Mouse (Mus musculus) lung, adult 2 months (tissue): Measurements from ENCODE around the gene Mical3. TPM values are rescaled to one million over a fixed set of nuclear protein-coding genes. Genes with fewer than 3 reads are reported as not detected.
A peak's percentile ranks its signal among the peaks of the same experiment; 100 is the strongest.

Source experiments
- DNase-seq: peaks from one replicate; pipeline ENCODE4 v3.0.0; 2022
- H3K4me1 ChIP-seq: fragments of 200-500 bp; 2 replicates; pipeline ENCODE4 v1.6.1; 2011; ENCODE audit warnings: low read length; ENCODE audit not compliant: control insufficient read depth, insufficient read depth
- H3K4me3 ChIP-seq: fragments of 200-500 bp; replicated peaks from 2 replicates; pipeline ENCODE3; 2011; ENCODE audit warnings: low read depth, mild to moderate bottlenecking, control low read depth, low read length; ENCODE audit errors: extremely low read depth
- CTCF ChIP-seq: fragments of 200-500 bp; IDR thresholded peaks from 2 replicates; pipeline ENCODE4 v1.5.1; 2011; ENCODE audit warnings: mild to moderate bottlenecking, low read length, control low read depth; ENCODE audit not compliant: insufficient read depth
- POLR2A ChIP-seq: fragments of 200-500 bp; IDR thresholded peaks from 2 replicates; pipeline ENCODE4 v1.6.1; 2011; ENCODE audit warnings: low read depth, mild to moderate bottlenecking, control low read depth, low read length, borderline replicate concordance; ENCODE audit errors: extremely low read depth
- WGBS: fragments of 180-500 bp; shearing (Covaris S2); methylation state at CpG from one replicate; pipeline ENCODE4 v1.1.7; 2018; 5-methylcytosine and 5-hydroxymethylcytosine counted together
- polyA plus RNA-seq: library from polyadenylated mRNA; depleted of rRNA; stranded (reverse); fragments of >200 nt; gene quantifications from 2 replicates; pipeline ENCODE4 v1.2.3, GENCODE M21; 2012

The Mical3 gene
- polyA plus RNA-seq, 1 experiment = 24.3 TPM

DNA sequence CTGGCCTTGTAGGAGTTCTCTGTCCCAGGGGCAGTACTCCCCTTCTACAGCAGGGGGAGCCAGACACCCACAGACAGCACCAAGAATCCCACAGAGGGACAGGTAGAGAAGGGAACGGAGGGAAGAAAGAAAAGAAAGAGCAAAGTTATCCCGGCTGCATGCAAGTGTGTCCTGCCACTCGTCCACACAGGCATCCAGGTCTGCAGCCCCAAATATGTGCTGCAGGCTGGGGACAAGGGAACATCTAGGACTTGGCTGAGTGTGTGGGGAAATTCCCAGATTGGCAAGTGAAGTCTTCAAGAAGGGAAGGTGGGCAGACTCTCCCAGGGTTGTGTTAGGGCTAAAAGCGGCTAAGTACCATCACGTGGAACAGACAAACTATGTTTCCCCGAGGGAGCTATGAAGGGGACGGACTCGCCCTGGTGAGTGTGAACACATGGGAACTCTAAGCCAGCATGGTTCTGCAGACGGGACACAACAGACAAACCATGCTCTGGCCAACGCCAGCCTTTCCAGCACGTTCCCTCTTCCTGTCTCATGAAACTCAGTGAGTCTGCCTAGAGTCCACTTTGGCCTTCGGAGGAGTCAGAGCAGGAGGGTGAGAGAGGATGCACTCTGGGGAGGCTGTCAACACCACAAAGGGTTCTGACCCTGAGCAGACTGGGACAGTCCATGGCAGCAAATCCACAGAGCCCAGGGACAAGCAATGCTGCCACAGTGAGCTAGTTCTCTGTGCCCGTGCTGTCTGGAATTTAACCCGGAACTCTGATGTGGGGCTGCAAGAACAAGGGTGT, 158.8 kb downstream of the Mical3 start:
- Histone ChIP-seq H3K4me3 (no peak overlapping the region), H3K4me1 (no peaks in the 10 kb centered on the region; the same call in 1 of the 2 replicates)
- 43% methylated on average over 14 of the region's 14 CpGs for WGBS
- peak; percentile 84 for DNase-seq
- TF ChIP-seq CTCF (peak; percentile 97), POLR2A (no peak)

DNA sequence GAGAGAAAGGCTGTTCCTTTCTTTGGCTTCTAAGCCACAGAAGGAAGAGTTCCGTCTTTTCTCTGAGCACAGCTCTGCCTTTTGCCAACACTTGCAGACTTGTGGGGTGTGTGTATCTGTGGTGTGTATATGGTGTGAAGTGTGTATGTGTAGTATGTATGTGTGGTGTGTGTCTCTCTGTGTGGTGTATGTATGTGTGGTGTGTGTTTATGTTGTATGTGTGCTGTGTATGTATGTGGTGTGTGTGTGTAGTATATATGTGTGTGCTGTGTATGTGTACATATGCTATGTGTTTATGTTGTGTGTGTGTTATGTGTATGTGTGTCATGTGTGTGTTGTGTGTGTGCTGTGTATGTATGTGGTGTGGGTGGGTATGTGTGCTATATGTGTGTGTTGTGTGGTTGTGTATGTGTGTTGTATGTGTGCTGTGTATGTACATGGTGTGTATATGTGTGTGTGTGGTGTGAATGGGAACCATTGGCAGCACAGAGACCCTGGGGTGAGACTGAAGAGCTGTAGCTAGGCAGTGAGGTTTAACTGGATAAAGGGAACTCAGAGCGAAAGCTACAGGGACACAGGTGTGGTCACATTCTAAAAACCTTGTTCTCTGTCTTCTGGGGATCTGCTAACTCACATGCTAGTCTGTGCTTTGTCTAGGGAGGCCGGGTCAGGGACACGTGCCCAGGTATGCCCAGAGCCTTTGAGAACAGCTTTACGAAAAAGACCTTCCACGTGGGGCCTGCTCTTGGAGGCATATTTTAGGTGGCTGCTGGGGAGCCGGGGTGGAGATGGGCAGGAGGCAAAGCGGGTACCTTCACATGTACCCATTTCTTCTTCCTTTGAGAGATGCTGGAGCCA, 159.6 kb downstream of the Mical3 start:
- WGBS = 70% methylated on average over 8 of the region's 8 CpGs
- no peak for DNase-seq
- H3K4me3 ChIP-seq = no peak overlapping the region
- TF ChIP-seq POLR2A (no peak), CTCF (no peak)
- no peaks in the 10 kb centered on the region; the same call in 1 of the 2 replicates for H3K4me1 ChIP-seq

DNA sequence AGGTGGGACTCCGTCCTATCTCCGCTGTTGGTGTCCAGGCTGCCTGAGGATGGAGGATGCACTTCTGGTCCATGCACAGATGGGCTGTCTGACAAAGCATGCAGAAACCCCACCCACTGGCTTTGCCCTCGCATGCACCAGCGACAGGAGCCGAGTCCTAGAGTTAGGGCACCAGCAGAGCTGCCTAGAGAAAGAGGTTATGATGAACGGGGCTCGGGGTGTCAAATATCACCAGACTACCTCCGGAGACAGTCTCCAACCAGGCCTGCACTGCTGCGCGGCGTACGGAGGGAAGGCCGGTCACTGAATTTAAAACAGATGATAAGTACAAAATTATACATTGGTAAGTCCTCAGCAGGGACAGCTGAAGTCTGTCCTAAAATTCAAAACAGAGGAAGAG, 165.0 kb downstream of the Mical3 start:
- no peaks in the 10 kb centered on the region for H3K4me1 ChIP-seq
- no peak for TF ChIP-seq CTCF
- H3K4me3 ChIP-seq = no peak overlapping the region
- 75% methylated on average over 13 of the region's 13 CpGs for WGBS
- DNase-seq = no peak

DNA sequence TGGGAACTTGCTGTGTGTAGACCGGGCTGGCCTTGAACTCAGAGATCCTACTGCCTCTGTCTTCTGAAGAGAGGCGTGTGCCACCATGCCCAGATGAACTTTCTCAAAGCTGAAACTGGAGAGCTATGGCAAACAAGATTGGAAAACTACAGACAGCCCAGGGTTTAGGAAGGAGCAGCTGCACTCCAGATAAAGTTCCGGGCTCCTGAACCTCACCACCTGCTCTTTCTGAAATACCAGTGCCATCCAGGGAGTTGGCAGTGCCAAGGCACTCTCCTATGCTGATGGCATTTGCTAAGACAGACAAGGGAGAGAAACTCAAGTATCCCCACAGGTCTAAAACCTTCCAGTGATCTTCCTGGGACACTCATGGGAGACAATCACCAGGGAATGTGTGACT, 166.6 kb downstream of the Mical3 start:
- Histone ChIP-seq H3K4me1 (no peaks in the 10 kb centered on the region), H3K4me3 (no peak overlapping the region)
- WGBS = 94% methylated on average over 3 of the region's 3 CpGs
- TF ChIP-seq CTCF = no peak
- no peak for DNase-seq

DNA sequence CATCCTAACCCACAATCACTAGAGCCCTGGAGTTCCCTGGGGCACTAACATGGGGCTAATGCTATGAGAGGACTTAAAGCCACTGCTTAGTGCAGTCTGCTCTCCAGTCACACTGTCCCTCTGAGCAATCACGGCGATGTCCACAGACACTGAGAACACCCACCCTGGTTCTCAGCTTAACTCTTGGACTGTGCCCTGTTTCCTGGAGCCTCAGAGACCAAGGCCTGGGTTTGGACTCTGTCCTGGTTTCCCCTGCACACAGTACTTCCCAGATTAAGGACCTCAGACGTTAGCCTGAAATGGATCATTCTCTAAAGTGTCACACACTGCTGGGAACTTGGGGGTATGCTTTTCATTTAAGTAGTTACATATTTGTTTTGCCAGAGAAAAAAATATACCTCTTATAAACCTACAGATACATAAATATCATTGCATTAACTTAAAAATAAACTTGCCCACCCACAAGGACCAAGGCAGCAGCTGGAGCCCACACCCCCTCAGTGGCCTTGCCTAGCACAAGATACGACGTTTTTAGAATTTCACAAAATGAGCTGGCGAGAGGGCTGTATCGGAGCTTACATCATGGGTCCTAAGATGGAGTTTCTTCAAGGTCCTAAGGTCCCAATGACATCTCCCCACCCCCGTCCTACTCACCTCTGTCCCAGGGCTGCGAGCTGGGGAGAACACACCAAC, 170.3 kb downstream of the Mical3 start:
- TF ChIP-seq CTCF (no peak), POLR2A (no peak)
- Histone ChIP-seq H3K4me1 (no peaks in the 10 kb centered on the region), H3K4me3 (no peak overlapping the region)
- DNase-seq = no peak
- 87% methylated on average over 9 of the region's 9 CpGs for WGBS

DNA sequence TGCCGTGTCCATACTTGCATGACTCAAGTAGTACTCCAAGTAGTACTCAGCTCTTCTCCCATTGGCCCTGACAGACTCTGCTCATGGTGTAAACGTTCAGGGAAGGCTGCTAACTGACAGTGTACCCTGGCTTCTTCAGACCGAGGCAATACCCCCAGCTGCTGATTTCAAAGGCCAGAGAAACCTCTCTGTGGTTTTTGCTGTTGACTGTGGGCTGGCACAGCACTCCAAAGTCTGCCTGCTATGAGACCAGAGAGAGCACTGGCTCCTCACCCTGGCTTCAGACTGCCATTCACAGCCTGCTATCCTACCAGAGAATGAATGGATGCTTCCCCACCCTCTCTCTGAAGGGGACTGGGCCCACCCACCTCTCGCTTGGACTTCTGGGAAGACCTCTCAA, 173.5 kb downstream of the Mical3 start:
- no peaks in the 10 kb centered on the region for H3K4me1 ChIP-seq
- DNase-seq = no peak
- TF ChIP-seq POLR2A (no peak), CTCF (no peak)
- H3K4me3 ChIP-seq = no peak overlapping the region
- WGBS = 67% methylated on average over 4 of the region's 4 CpGs

DNA sequence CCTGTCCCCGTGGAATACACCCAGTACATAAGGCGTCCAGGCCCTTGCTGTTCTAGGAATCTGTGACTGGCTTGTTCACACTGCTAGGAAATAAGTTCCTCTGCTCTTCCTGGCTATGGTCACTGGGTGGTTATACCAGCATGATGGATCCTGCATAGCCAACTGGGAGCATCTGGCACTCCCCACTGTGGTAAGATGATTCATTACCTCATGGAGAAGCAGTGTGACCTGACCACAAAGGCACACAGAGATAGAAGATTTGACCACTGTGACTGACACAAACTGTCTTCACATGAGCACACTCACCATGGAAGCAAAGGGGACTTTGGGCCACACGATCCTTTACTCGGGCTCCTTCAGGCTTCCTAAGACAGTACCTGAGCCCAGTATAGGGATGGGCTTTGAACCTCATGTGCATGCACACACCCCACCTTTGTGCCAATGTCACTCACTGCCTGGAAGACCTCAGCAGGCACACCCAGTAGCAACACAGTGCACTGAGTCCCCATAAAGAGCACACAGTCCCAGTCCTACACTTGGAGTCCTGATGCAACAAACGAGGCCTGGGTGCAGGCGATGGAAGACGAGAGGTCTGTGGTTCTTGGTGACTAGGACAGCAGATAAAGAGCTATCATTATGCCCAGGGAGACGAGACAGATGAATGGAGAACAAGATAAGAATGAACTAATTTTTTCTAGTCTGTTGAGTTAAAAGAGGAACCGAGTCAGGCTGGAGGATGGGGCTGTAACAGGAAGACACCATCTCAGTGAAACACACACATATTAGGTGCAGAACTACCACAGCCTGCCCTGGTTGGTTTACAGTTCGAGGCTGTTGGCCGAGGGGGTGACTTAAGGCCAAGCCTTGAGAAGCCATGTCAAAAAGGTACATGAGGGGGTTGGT, 174.3 kb downstream of the Mical3 start:
- no peak for DNase-seq
- WGBS = 83% methylated on average over 11 of the region's 11 CpGs
- Histone ChIP-seq H3K4me1 (no peaks in the 10 kb centered on the region), H3K4me3 (no peak overlapping the region)
- TF ChIP-seq POLR2A = no peak

DNA sequence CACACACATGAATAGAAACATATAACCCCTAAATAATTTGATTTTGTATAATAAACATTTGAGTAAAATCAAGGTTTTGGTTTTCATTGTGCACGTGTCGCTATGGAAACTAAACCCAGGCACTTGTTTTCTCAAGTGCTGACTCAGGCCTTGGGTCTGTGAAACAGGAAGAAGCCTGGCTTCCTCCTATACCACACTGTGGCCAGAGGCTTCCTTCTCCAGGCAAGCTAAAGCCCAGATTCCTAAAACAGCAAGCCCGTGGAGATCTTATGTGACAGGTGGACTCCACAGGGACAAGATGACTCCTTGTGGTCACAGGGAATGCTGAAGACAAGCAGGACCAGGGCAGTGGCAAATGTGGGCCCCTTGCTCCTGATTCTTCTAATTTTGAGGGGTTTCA, 175.6 kb downstream of the Mical3 start:
- H3K4me3 ChIP-seq = no peak overlapping the region
- no peak for TF ChIP-seq POLR2A
- TF ChIP-seq CTCF = no peak
- 30% methylated on average over 3 of the region's 3 CpGs for WGBS
- DNase-seq = no peak
- no peaks in the 10 kb centered on the region for H3K4me1 ChIP-seq

DNA sequence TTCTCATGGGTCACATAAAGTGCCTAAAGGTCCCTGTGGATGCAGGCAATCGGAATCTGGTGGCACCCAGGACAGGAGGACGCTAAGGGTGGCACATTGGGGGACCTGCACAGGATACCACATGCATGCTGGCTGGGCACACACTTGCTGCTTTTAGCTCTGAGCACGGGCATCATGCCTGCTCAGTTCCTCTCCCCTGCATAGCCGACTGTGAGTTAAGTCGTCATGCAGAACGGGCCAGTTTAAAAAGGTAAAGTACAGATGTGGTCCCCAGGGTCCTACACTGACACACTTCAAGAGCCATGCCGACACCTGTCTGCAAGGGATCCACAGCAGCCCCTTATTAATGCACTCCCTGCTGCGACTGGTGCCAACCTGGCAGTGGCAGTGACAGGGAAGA, 176.6 kb downstream of the Mical3 start:
- no peak for DNase-seq
- no peak for TF ChIP-seq CTCF
- no peak for TF ChIP-seq POLR2A
- 82% methylated on average over 8 of the region's 8 CpGs for WGBS
- Histone ChIP-seq H3K4me1 (no peaks in the 10 kb centered on the region), H3K4me3 (no peak overlapping the region)
